Mouse (Mus musculus): ENCODE measurements around the gene Med24. TPM values are rescaled to one million over a fixed set of nuclear protein-coding genes. Genes with fewer than 3 reads are reported as not detected.
"Not testable (repeated sequence)": the region's sequence is repeated elsewhere in the genome, so short reads cannot be mapped to it uniquely, and the experiment has no call there.

The Med24 gene
- polyA plus RNA-seq, 1 experiment from 2014 or later, result 62.3 TPM

GRCm38 (mm10) chr11:98723098-98723497 lies 6.1 kb downstream of the Med24 start:
- H3K4me3 ChIP-seq, result no peak overlapping the region
- ATAC-seq (ENCODE audit: low read depth), result no peak
- H3K9ac ChIP-seq, result no peak overlapping the region
- H3K27me3 ChIP-seq, result no peaks in the 10 kb centered on the region
- peaks cover 60% of the 10 kb centered on the region for H3K36me3 ChIP-seq
- 83% methylated on average over 7 of the region's 7 CpGs for WGBS
- no peak overlapping the region for H3K4me2 ChIP-seq
- H3K4me1 ChIP-seq (replicated peaks), result peaks cover 14% of the 10 kb centered on the region
- no peaks in the 10 kb centered on the region for H3K9me3 ChIP-seq
- no peak overlapping the region for H3K27ac ChIP-seq (replicated peaks)

- Histone ChIP-seq H3K36me3 (peaks cover 66% of the 10 kb centered on the region), H3K27ac (replicated peaks) (no peak overlapping the region), H3K9me3 (no peaks in the 10 kb centered on the region), H3K9ac (no peak overlapping the region), H3K4me3 (no peak overlapping the region), H3K4me1 (replicated peaks) (peaks cover 15% of the 10 kb centered on the region), H3K27me3 (no peaks in the 10 kb centered on the region), H3K4me2 (no peak overlapping the region)
- no peak for ATAC-seq (ENCODE audit: low read depth)
- 70% methylated on average over 24 of the region's 24 CpGs for WGBS
Measured at GRCm38 (mm10) chr11:98721458-98722226, 7.6 kb downstream of the Med24 start.

- no peaks in the 10 kb centered on the region for H3K27me3 ChIP-seq
- no peak overlapping the region for H3K4me3 ChIP-seq
- no peak overlapping the region for H3K4me2 ChIP-seq
- H3K4me1 ChIP-seq (replicated peaks), result peaks cover 15% of the 10 kb centered on the region
- WGBS, result 74% methylated on average over 2 of the region's 2 CpGs
- no peaks in the 10 kb centered on the region for H3K9me3 ChIP-seq
- peaks cover 67% of the 10 kb centered on the region for H3K36me3 ChIP-seq
- ATAC-seq (ENCODE audit: low read depth), result no peak
- H3K27ac ChIP-seq (replicated peaks), result no peak overlapping the region
- H3K9ac ChIP-seq, result no peak overlapping the region
Measured at GRCm38 (mm10) chr11:98720756-98721155, 8.5 kb downstream of the Med24 start.

- H3K4me1 ChIP-seq (replicated peaks), result peaks cover 15% of the 10 kb centered on the region
- peaks cover 67% of the 10 kb centered on the region for H3K36me3 ChIP-seq
- H3K4me2 ChIP-seq, result no peak overlapping the region
- H3K4me3 ChIP-seq, result no peak overlapping the region
- H3K27ac ChIP-seq (replicated peaks), result no peak overlapping the region; the same call in 1 of the 2 replicates
- no peaks in the 10 kb centered on the region for H3K27me3 ChIP-seq
- no peak for ATAC-seq (ENCODE audit: low read depth)
- H3K9me3 ChIP-seq, result no peaks in the 10 kb centered on the region
- WGBS, result 19% methylated on average over 13 of the region's 13 CpGs
- H3K9ac ChIP-seq, result no peak overlapping the region
Measured at GRCm38 (mm10) chr11:98717904-98718303, 11.3 kb downstream of the Med24 start.

GRCm38 (mm10) chr11:98715946-98716345 lies 13.3 kb downstream of the Med24 start:
- no peak overlapping the region for H3K4me3 ChIP-seq
- H3K36me3 ChIP-seq, result peaks cover 79% of the 10 kb centered on the region
- WGBS, result 87% methylated on average over 9 of the region's 9 CpGs
- H3K9me3 ChIP-seq, result no peaks in the 10 kb centered on the region
- no peak for ATAC-seq (ENCODE audit: low read depth)
- no peak overlapping the region for H3K27ac ChIP-seq (replicated peaks)
- H3K9ac ChIP-seq, result no peak overlapping the region
- H3K4me1 ChIP-seq (replicated peaks), result peaks cover 12% of the 10 kb centered on the region
- H3K4me2 ChIP-seq, result no peak overlapping the region
- no peaks in the 10 kb centered on the region for H3K27me3 ChIP-seq

GRCm38 (mm10) chr11:98713703-98714102 lies 15.5 kb downstream of the Med24 start:
- no peaks in the 10 kb centered on the region for H3K9me3 ChIP-seq
- peaks cover 96% of the 10 kb centered on the region for H3K36me3 ChIP-seq
- WGBS, result 90% methylated on average over 12 of the region's 12 CpGs
- ATAC-seq (ENCODE audit: low read depth), result no peak
- no peak overlapping the region for H3K4me3 ChIP-seq
- H3K9ac ChIP-seq, result no peak overlapping the region
- peaks cover 11% of the 10 kb centered on the region for H3K4me1 ChIP-seq (replicated peaks)
- H3K27me3 ChIP-seq, result no peaks in the 10 kb centered on the region
- no peak overlapping the region for H3K27ac ChIP-seq (replicated peaks)
- H3K4me2 ChIP-seq, result no peak overlapping the region

- Histone ChIP-seq H3K27ac (replicated peaks) (peak overlapping the region; percentile 42; the same call in 1 of the 2 replicates), H3K36me3 (peaks cover 96% of the 10 kb centered on the region)
- H3K4me1 ChIP-seq (replicated peaks); H3K9me3 ChIP-seq; H3K27me3 ChIP-seq; H3K4me3 ChIP-seq; H3K9ac ChIP-seq; H3K4me2 ChIP-seq: not testable (repeated sequence)
- 0 out of 2 replicates have a peak, but pooled peaks have one; percentile 36 for ATAC-seq (ENCODE audit: low read depth)
- 85% methylated on average over 6 of the region's 6 CpGs for WGBS
Measured at GRCm38 (mm10) chr11:98712009-98712408, 17.2 kb downstream of the Med24 start.

- H3K4me3 ChIP-seq, result no peak overlapping the region
- H3K36me3 ChIP-seq, result peaks cover 97% of the 10 kb centered on the region
- H3K4me2 ChIP-seq, result no peak overlapping the region
- H3K9ac ChIP-seq, result no peak overlapping the region
- no peak overlapping the region for H3K27ac ChIP-seq (replicated peaks)
- peaks cover 7% of the 10 kb centered on the region; the same call in 1 of the 2 replicates for H3K4me1 ChIP-seq (replicated peaks)
- H3K9me3 ChIP-seq, result no peaks in the 10 kb centered on the region
- ATAC-seq (ENCODE audit: low read depth), result no peak
- no peaks in the 10 kb centered on the region for H3K27me3 ChIP-seq
- WGBS, result 87% methylated on average over 4 of the region's 4 CpGs
Measured at GRCm38 (mm10) chr11:98711046-98711434, 18.2 kb downstream of the Med24 start.

GRCm38 (mm10) chr11:98710416-98711045 lies 18.7 kb downstream of the Med24 start:
- Histone ChIP-seq H3K9ac (no peak overlapping the region), H3K9me3 (no peaks in the 10 kb centered on the region), H3K36me3 (peaks cover 97% of the 10 kb centered on the region), H3K4me3 (no peak overlapping the region), H3K4me2 (no peak overlapping the region), H3K4me1 (replicated peaks) (peaks cover 7% of the 10 kb centered on the region; the same call in 1 of the 2 replicates), H3K27me3 (no peaks in the 10 kb centered on the region), H3K27ac (replicated peaks) (no peak overlapping the region)
- no peak for ATAC-seq (ENCODE audit: low read depth)
- WGBS, result 56% methylated on average over 12 of the region's 12 CpGs

GRCm38 (mm10) chr11:98709001-98709741 lies 20.1 kb downstream of the Med24 start:
- Histone ChIP-seq H3K4me1 (replicated peaks) (peaks cover 7% of the 10 kb centered on the region; the same call in 1 of the 2 replicates), H3K27me3 (no peaks in the 10 kb centered on the region), H3K9ac (no peak overlapping the region), H3K4me2 (no peak overlapping the region), H3K27ac (replicated peaks) (0 out of 2 replicates have a peak overlapping the region, but pooled peaks have one; percentile 1), H3K4me3 (no peak overlapping the region), H3K36me3 (peaks cover 97% of the 10 kb centered on the region), H3K9me3 (no peaks in the 10 kb centered on the region)
- WGBS, result 83% methylated on average over 26 of the region's 26 CpGs
- ATAC-seq (ENCODE audit: low read depth), result no peak

GRCm38 (mm10) chr11:98708282-98708956 lies 20.8 kb downstream of the Med24 start:
- H3K27ac ChIP-seq (replicated peaks), result 0 out of 2 replicates have a peak overlapping the region, but pooled peaks have one; percentile 33
- H3K4me2 ChIP-seq, result no peak overlapping the region
- peaks cover 7% of the 10 kb centered on the region; the same call in 1 of the 2 replicates for H3K4me1 ChIP-seq (replicated peaks)
- H3K27me3 ChIP-seq, result no peaks in the 10 kb centered on the region
- no peak overlapping the region for H3K4me3 ChIP-seq
- no peak for ATAC-seq (ENCODE audit: low read depth)
- 91% methylated on average over 19 of the region's 19 CpGs for WGBS
- no peaks in the 10 kb centered on the region for H3K9me3 ChIP-seq
- peaks cover 95% of the 10 kb centered on the region for H3K36me3 ChIP-seq
- H3K9ac ChIP-seq, result no peak overlapping the region

Measured in neural tube, embryonic 13.5 days (tissue).